Mouse (Mus musculus) ES-Bruce4 (cell line): ENCODE data around the gene Ccpg1os.

Source experiments
- CTCF ChIP-seq: IDR thresholded peaks from one replicate; pipeline ENCODE4 v1.8.1; 2011; ENCODE audit warnings: low read depth, low read length
- EP300 ChIP-seq: IDR thresholded peaks from 2 replicates; pipeline ENCODE4 v1.6.1; 2011; ENCODE audit warnings: low read depth, low read length; ENCODE audit not compliant: insufficient read depth
- POLR2A ChIP-seq: IDR thresholded peaks from one replicate; pipeline ENCODE4 v1.8.1; 2011; ENCODE audit warnings: low read length; ENCODE audit not compliant: insufficient read depth

- TF ChIP-seq CTCF: no peak
- no peak for TF ChIP-seq POLR2A
- no peak for TF ChIP-seq EP300
Observed at GRCm38 (mm10) chr9:73000487-73000886, 15.3 kb upstream of the Ccpg1os start.
